Mouse (Mus musculus): ENCODE measurements around the gene Sv2b.

DNA sequence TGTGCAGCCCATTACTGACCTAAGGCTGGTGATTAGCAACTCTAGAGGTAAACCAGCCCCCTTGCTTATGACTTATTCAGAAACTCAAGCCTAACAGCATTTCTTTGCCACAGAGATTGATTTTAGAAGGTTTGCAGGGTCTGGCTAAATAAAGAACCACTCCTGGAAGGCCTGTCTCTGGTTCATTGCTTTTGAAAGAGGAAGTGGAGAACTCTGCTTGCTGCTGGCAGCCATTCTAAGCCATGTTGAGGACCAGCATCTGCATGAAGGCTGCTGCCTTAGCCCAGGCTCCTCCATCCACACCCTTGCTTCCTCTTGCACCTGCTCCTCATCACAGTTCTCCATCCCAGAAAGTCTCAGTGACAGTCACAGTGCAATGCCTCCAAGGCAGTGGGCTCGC is 9.3 kb upstream of the Sv2b start:
- TF ChIP-seq POLR2A (IDR thresholded peaks at IDR 0.05; ENCODE audit: borderline replicate concordance, extremely low read depth, insufficient read depth, insufficient read length, poor library complexity, severe bottlenecking), result no peak
- TF ChIP-seq CTCF (IDR thresholded peaks at IDR 0.05; ENCODE audit: borderline replicate concordance, extremely low read depth, insufficient read depth, insufficient read length), result no peak
